Mouse (Mus musculus): ENCODE data around the gene Rragc. TPM values are rescaled to one million over a fixed set of nuclear protein-coding genes. Genes with fewer than 3 reads are reported as not detected.

Gene Rragc
- polyA plus RNA-seq, 1 experiment from 2014 or later: 20.0 TPM

Other genes starting within 250 kb of the Rragc start
- 8.4 and 9.6 TPM in 2 replicates for gene Macf1, start 233.1 kb upstream of the Rragc start, polyA plus RNA-seq (2015; fragmentation: Nextera tagmentation; extraction: Ambion mirVana)
- gene Ndufs5, start 199.2 kb upstream of the Rragc start, polyA plus RNA-seq (2015; fragmentation: Nextera tagmentation; extraction: Ambion mirVana): 144 and 157 TPM in 2 replicates
- gene Akirin1, start 167.1 kb upstream of the Rragc start, polyA plus RNA-seq (2015; fragmentation: Nextera tagmentation; extraction: Ambion mirVana): 22.6 and 23.6 TPM in 2 replicates
- not detected in 2 replicates for gene Rhbdl2, start 129.6 kb upstream of the Rragc start, polyA plus RNA-seq (2015; fragmentation: Nextera tagmentation; extraction: Ambion mirVana)
- 0.03 TPM in 1 of 2 replicates, not detected in the other for gene 4933427I04Rik, start 57.8 kb upstream of the Rragc start, polyA plus RNA-seq (2015; fragmentation: Nextera tagmentation; extraction: Ambion mirVana)
- 40.2 and 45.1 TPM in 2 replicates for gene Mycbp, start 12.6 kb upstream of the Rragc start, polyA plus RNA-seq (2015; fragmentation: Nextera tagmentation; extraction: Ambion mirVana)
- gene 4930535I16Rik, start 576 bp downstream of the Rragc start, polyA plus RNA-seq (2015; fragmentation: Nextera tagmentation; extraction: Ambion mirVana): not detected in 2 replicates

Data from liver, embryonic 15.5 days (tissue).